Mouse (Mus musculus): ENCODE results near the gene Psmb10. TPM values are rescaled to one million over a fixed set of nuclear protein-coding genes. Genes with fewer than 3 reads are reported as not detected.

The Psmb10 gene
- polyA plus RNA-seq, 1 experiment from 2014 or later = 61.7 TPM

- ChIA-PET CTCF (interaction anchor here (0.6 to 1.0 kb wide), 2 partner anchors 10 to 21 kb away, joined by 3 read pairs; no protein-coding TSS in a partner anchor), POLR2A (interaction anchor here (0.5 to 1.2 kb wide), 4 partner anchors 8 to 107 kb away, joined by 3 to 4 read pairs (median 3); no protein-coding TSS in a partner anchor)
- no peak for TF ChIP-seq CTCF (IDR thresholded peaks at IDR 0.05)
- no peaks in the 10 kb centered on the region for H3K27me3 ChIP-seq
- ATAC-seq (peak; percentile 2), DNase-seq (ENCODE audit: low read depth, low spot score) (no peak)
- in situ Hi-C loops (cut with MboI; ENCODE audit: low pct_unique_long_range_greater_than_20kb) = loop anchor here (5.0 to 10.0 kb wide), 2 partner anchors 105 to 223 kb away; no protein-coding TSS in a partner anchor
These were observed 543 bp downstream of the Psmb10 start for GRCm38 (mm10) chr8:105937496-105938305.

GRCm38 (mm10) chr8:105936866-105937475 lies 1.3 kb downstream of the Psmb10 start:
- in situ Hi-C loops (cut with MboI; ENCODE audit: low pct_unique_long_range_greater_than_20kb) = loop anchor here (5.0 to 10.0 kb wide), 2 partner anchors 105 to 222 kb away; no protein-coding TSS in a partner anchor
- H3K27me3 ChIP-seq = no peaks in the 10 kb centered on the region
- ATAC-seq (peak; percentile 77), DNase-seq (ENCODE audit: low read depth, low spot score) (peak; percentile 69)
- ChIA-PET CTCF (interaction anchor here (1.5 kb wide), 1 partner anchor 22 kb away, joined by 3 read pairs; no protein-coding TSS in a partner anchor), POLR2A (interaction anchor here (0.5 to 1.2 kb wide), 5 partner anchors 9 to 108 kb away, joined by 3 to 4 read pairs (median 3); no protein-coding TSS in a partner anchor)
- TF ChIP-seq CTCF (IDR thresholded peaks at IDR 0.05) = no peak

- in situ Hi-C loops (cut with MboI; ENCODE audit: low pct_unique_long_range_greater_than_20kb) = loop anchor here (5.0 to 10.0 kb wide), 2 partner anchors 104 to 221 kb away; no protein-coding TSS in a partner anchor
- no peak for TF ChIP-seq CTCF (IDR thresholded peaks at IDR 0.05)
- ATAC-seq (no peak), DNase-seq (ENCODE audit: low read depth, low spot score) (no peak)
- CTCF ChIA-PET = interaction anchor here (1.0 to 1.5 kb wide), 3 partner anchors 23 to 102 kb away, joined by 3 to 4 read pairs (median 3); no protein-coding TSS in a partner anchor
- POLR2A ChIA-PET = interaction anchor here (0.7 to 1.0 kb wide), 2 partner anchors 18 to 48 kb away, joined by 3 read pairs; no protein-coding TSS in a partner anchor
- no peaks in the 10 kb centered on the region for H3K27me3 ChIP-seq
These were observed 2.2 kb downstream of the Psmb10 start for GRCm38 (mm10) chr8:105935863-105936603.

- DNase-seq (ENCODE audit: low read depth, low spot score) (no peak), ATAC-seq (no peak)
- in situ Hi-C loops (cut with MboI; ENCODE audit: low pct_unique_long_range_greater_than_20kb) = loop anchor here (5.0 to 10.0 kb wide), 2 partner anchors 103 to 220 kb away; no protein-coding TSS in a partner anchor
- TF ChIP-seq CTCF (IDR thresholded peaks at IDR 0.05) = no peak
- POLR2A ChIA-PET = interaction anchor here (0.6 kb wide), 1 partner anchor 11 kb away, joined by 3 read pairs; no protein-coding TSS in a partner anchor
- H3K27me3 ChIP-seq = no peaks in the 10 kb centered on the region
- CTCF ChIA-PET = interaction anchor here (1.0 to 1.1 kb wide), 2 partner anchors 100 to 101 kb away, joined by 3 to 4 read pairs; no protein-coding TSS in a partner anchor
These were observed 3.1 kb downstream of the Psmb10 start for GRCm38 (mm10) chr8:105935105-105935504.

- no peak for DNase-seq (ENCODE audit: low read depth, low spot score)
- CTCF ChIA-PET = interaction anchor here (1.7 kb wide), 1 partner anchor 99 kb away, joined by 4 read pairs; no protein-coding TSS in a partner anchor
- TF ChIP-seq CTCF (IDR thresholded peaks at IDR 0.05) = no peak
- POLR2A ChIA-PET = no interaction called here
- ATAC-seq = no peak
- no peaks in the 10 kb centered on the region for H3K27me3 ChIP-seq
- in situ Hi-C loops (cut with MboI; ENCODE audit: low pct_unique_long_range_greater_than_20kb) = loop anchor here (10.0 kb wide), 1 partner anchor 219 kb away; no protein-coding TSS in a partner anchor
These were observed 4.5 kb downstream of the Psmb10 start, which contains the start of gene Ctrl for GRCm38 (mm10) chr8:105933762-105934161. Gene Ctrl (minus strand): TSS chr8:105933862.

- ChIA-PET CTCF (interaction anchor here (1.7 kb wide), 1 partner anchor 98 kb away, joined by 4 read pairs; no protein-coding TSS in a partner anchor), POLR2A (no interaction called here)
- ATAC-seq = no peak
- no peak for DNase-seq (ENCODE audit: low read depth, low spot score)
- TF ChIP-seq CTCF (IDR thresholded peaks at IDR 0.05) = no peak
- no peaks in the 10 kb centered on the region for H3K27me3 ChIP-seq
- in situ Hi-C loops (cut with MboI; ENCODE audit: low pct_unique_long_range_greater_than_20kb) = loop anchor here (10.0 kb wide), 1 partner anchor 218 kb away; no protein-coding TSS in a partner anchor
These were observed 5.7 kb downstream of the Psmb10 start for GRCm38 (mm10) chr8:105932525-105932924.

GRCm38 (mm10) chr8:105931271-105931670 lies 7.0 kb downstream of the Psmb10 start:
- TF ChIP-seq CTCF (IDR thresholded peaks at IDR 0.05) = no peak
- no peaks in the 10 kb centered on the region for H3K27me3 ChIP-seq
- ATAC-seq = no peak
- in situ Hi-C loops (cut with MboI; ENCODE audit: low pct_unique_long_range_greater_than_20kb) = loop anchor here (10.0 kb wide), 1 partner anchor 216 kb away; no protein-coding TSS in a partner anchor
- POLR2A ChIA-PET = interaction anchor here (0.6 kb wide), 1 partner anchor 76 kb away, joined by 3 read pairs; no protein-coding TSS in a partner anchor
- CTCF ChIA-PET = interaction anchor here (0.5 to 3.4 kb wide), 13 partner anchors 13 to 217 kb away, joined by 3 to 19 read pairs (median 5); partner anchors contain the start of gene Thap11
- DNase-seq (ENCODE audit: low read depth, low spot score) = no peak

GRCm38 (mm10) chr8:105930602-105931001 lies 7.6 kb downstream of the Psmb10 start:
- ChIA-PET POLR2A (interaction anchor here (0.6 to 1.2 kb wide), 2 partner anchors 11 to 76 kb away, joined by 3 read pairs; no protein-coding TSS in a partner anchor), CTCF (interaction anchor here (0.5 to 3.4 kb wide), 19 partner anchors 11 to 216 kb away, joined by 3 to 19 read pairs (median 5); partner anchors contain the start of gene Thap11)
- TF ChIP-seq CTCF (IDR thresholded peaks at IDR 0.05) = no peak
- H3K27me3 ChIP-seq = no peaks in the 10 kb centered on the region
- ATAC-seq (peak; percentile 28), DNase-seq (ENCODE audit: low read depth, low spot score) (no peak)
- in situ Hi-C loops (cut with MboI; ENCODE audit: low pct_unique_long_range_greater_than_20kb) = loop anchor here (10.0 kb wide), 1 partner anchor 216 kb away; no protein-coding TSS in a partner anchor

- no peaks in the 10 kb centered on the region for H3K27me3 ChIP-seq
- in situ Hi-C loops (cut with MboI; ENCODE audit: low pct_unique_long_range_greater_than_20kb) = loop anchor here (5.0 kb wide), 1 partner anchor 33 kb away; the partner anchor contains the start of gene Nrn1l
- POLR2A ChIA-PET = no interaction called here
- no peak for TF ChIP-seq CTCF (IDR thresholded peaks at IDR 0.05)
- CTCF ChIA-PET = interaction anchor here (1.0 to 3.0 kb wide), 6 partner anchors 8 to 70 kb away, joined by 3 to 11 read pairs (median 4); partner anchors contain the start of gene Thap11
- DNase-seq (ENCODE audit: low read depth, low spot score) (no peak), ATAC-seq (no peak)
These were observed 13.1 kb downstream of the Psmb10 start for GRCm38 (mm10) chr8:105925123-105925522.

Data from Patski (cell line).